Mouse (Mus musculus) heart, adult 2 months (tissue): ENCODE measurements around the gene Nell2.

Experiments used
- CTCF ChIP-seq: fragments of 200-600 bp; IDR thresholded peaks from 2 replicates; pipeline ENCODE4 v1.8.1; 2022; ENCODE audit warnings: antibody characterized with exemption, mild to moderate bottlenecking, moderate library complexity
- EP300 ChIP-seq: fragments of 200-500 bp; IDR thresholded peaks from 2 replicates; pipeline ENCODE4 v1.6.1; 2011; ENCODE audit warnings: low read depth, low read length, control low read depth; ENCODE audit not compliant: insufficient read depth
- POLR2A ChIP-seq: fragments of 200-500 bp; IDR thresholded peaks from 2 replicates; pipeline ENCODE4 v1.6.1; 2011; ENCODE audit warnings: mild to moderate bottlenecking, low read depth, low read length, control low read depth; ENCODE audit not compliant: insufficient read depth

GRCm38 (mm10) chr15:95569606-95570005 lies 41.2 kb upstream of the Nell2 start:
- TF ChIP-seq POLR2A, result no peak
- TF ChIP-seq CTCF, result no peak
- TF ChIP-seq EP300, result no peak
